Mouse (Mus musculus): ENCODE results near the gene Angel1. TPM values are rescaled to one million over a fixed set of nuclear protein-coding genes. Genes with fewer than 3 reads are reported as not detected.

The Angel1 gene
- polyA plus RNA-seq, 1 experiment from 2014 or later: 12.1 TPM

Other genes with a start within 250 kb of the Angel1 start
- gene Vash1, start 47.8 kb downstream of the Angel1 start, polyA plus RNA-seq (2015; fragmentation: Nextera tagmentation; extraction: Ambion mirVana): 12.3 and 14.1 TPM in 2 replicates
- gene Lrrc74a, start 7.9 kb upstream of the Angel1 start, polyA plus RNA-seq (2015; fragmentation: Nextera tagmentation; extraction: Ambion mirVana): not detected in 2 replicates
- 45.2 and 50.6 TPM in 2 replicates for gene Irf2bpl, start 158.3 kb upstream of the Angel1 start, polyA plus RNA-seq (2015; fragmentation: Nextera tagmentation; extraction: Ambion mirVana)
- 20.3 and 23.2 TPM in 2 replicates for gene Cipc, start 220.6 kb upstream of the Angel1 start, polyA plus RNA-seq (2015; fragmentation: Nextera tagmentation; extraction: Ambion mirVana)